Comparison of ENCODE assay signal across 14 mouse cellular contexts in genomic region chr1:179666971-179667370, GRCm38 (mm10). TPM values are rescaled to one million over a fixed set of nuclear protein-coding genes. Genes with fewer than 3 reads are reported as not detected.
A peak's percentile ranks its signal among the peaks of the same experiment; 100 is the strongest.
DNase-seq lines count a peak whose midpoint lies in the region; ATAC-seq lines count a peak whose summit lies in the region.
"Had no signal": no experiment of that assay in that cellular context is flagged by ENCODE, and none has a peak within 500 bp of the region (broad histone marks: within the 10 kb centered on the region; RNA-seq: fewer than 3 reads in every experiment).

No protein-coding gene starts in this region.

- H3K4me2 ChIP-seq in forebrain, embryonic 16.5 days (ENCODE audit: low read length), result peak overlapping the region; percentile 84; the same call in 1 of the 2 replicates
- H3K4me2 ChIP-seq in forebrain, embryonic 15.5 days (replicated peaks), result no peak overlapping the region
- H3K4me2 ChIP-seq in midbrain, embryonic 16.5 days (ENCODE audit: low read length), result peak overlapping the region; percentile 75

- H3K9me3 ChIP-seq in forebrain, embryonic 16.5 days (ENCODE audit: control insufficient read depth, low read length), result no peaks in the 10 kb centered on the region
- no peaks in the 10 kb centered on the region for H3K9me3 ChIP-seq in forebrain, embryonic 15.5 days
- H3K9me3 ChIP-seq in hindbrain, embryonic 10.5 days, result no peaks in the 10 kb centered on the region
- no peaks in the 10 kb centered on the region for H3K9me3 ChIP-seq in midbrain, embryonic 16.5 days (replicated peaks; ENCODE audit: control insufficient read depth, low read length, poor library complexity, severe bottlenecking)

- no peak for ATAC-seq in forebrain, embryonic 16.5 days
- no peak for ATAC-seq in forebrain, embryonic 15.5 days (replicated peaks)
- no peak for ATAC-seq in midbrain, embryonic 16.5 days
- ATAC-seq in monocyte, adult 5-6 weeks (replicated peaks; ENCODE audit: insufficient number of reproducible peaks, low FRiP score, low TSS enrichment, poor library complexity, severe bottlenecking), result no peak
- ATAC-seq in inflammation-experienced regulatory T-cells, adult 6 months, result no peak

- no peak overlapping the region for H3K9ac ChIP-seq in forebrain, embryonic 16.5 days (replicated peaks; ENCODE audit: low read depth, low read length)
- H3K9ac ChIP-seq in forebrain, embryonic 15.5 days (replicated peaks), result no peak overlapping the region; the same call in 1 of the 2 replicates
- no peak overlapping the region for H3K9ac ChIP-seq in midbrain, embryonic 16.5 days (ENCODE audit: low read depth, low read length)
- H3K9ac ChIP-seq: liver, embryonic 14.5 days had no signal

- no peak overlapping the region for H3K4me3 ChIP-seq in forebrain, embryonic 16.5 days (replicated peaks; ENCODE audit: low read length)
- H3K4me3 ChIP-seq in forebrain, embryonic 15.5 days, result no peak overlapping the region; the same call in 1 of the 2 replicates
- H3K4me3 ChIP-seq in hindbrain, embryonic 10.5 days, result peak overlapping the region; percentile 95; the same call in 1 of the 2 replicates
- H3K4me3 ChIP-seq in midbrain, embryonic 16.5 days (ENCODE audit: low read depth, low read length), result peak overlapping the region; percentile 92; the same call in 1 of the 2 replicates

- H3K36me3 ChIP-seq in forebrain, embryonic 16.5 days (ENCODE audit: control insufficient read depth, insufficient read depth), result no peaks in the 10 kb centered on the region
- no peaks in the 10 kb centered on the region; the same call in 1 of the 2 replicates for H3K36me3 ChIP-seq in forebrain, embryonic 15.5 days
- peaks cover 13% of the 10 kb centered on the region for H3K36me3 ChIP-seq in hindbrain, embryonic 10.5 days
- H3K36me3 ChIP-seq in midbrain, embryonic 16.5 days (ENCODE audit: control insufficient read depth, insufficient read depth, low read length), result no peaks in the 10 kb centered on the region; the same call in 1 of the 2 replicates

- no peaks in the 10 kb centered on the region for H3K27me3 ChIP-seq in forebrain, embryonic 16.5 days (replicated peaks; ENCODE audit: control insufficient read depth, insufficient read depth, low read length)
- H3K27me3 ChIP-seq in forebrain, embryonic 15.5 days, result no peaks in the 10 kb centered on the region
- H3K27me3 ChIP-seq in hindbrain, embryonic 10.5 days (ENCODE audit: insufficient read depth, poor library complexity, severe bottlenecking), result no peaks in the 10 kb centered on the region
- no peaks in the 10 kb centered on the region for H3K27me3 ChIP-seq in midbrain, embryonic 16.5 days (ENCODE audit: control insufficient read depth, insufficient read depth, low read depth, low read length)

- intact Hi-C loops in left cerebral cortex, postnatal 36 days (cut with DNase I), result no loop called here

- H3K4me1 ChIP-seq in forebrain, embryonic 16.5 days (replicated peaks; ENCODE audit: control insufficient read depth, insufficient read depth, low read length), result peaks cover 20% of the 10 kb centered on the region
- H3K4me1 ChIP-seq in forebrain, embryonic 15.5 days, result peaks cover 13% of the 10 kb centered on the region
- H3K4me1 ChIP-seq in hindbrain, embryonic 10.5 days (replicated peaks), result peaks cover 51% of the 10 kb centered on the region
- H3K4me1 ChIP-seq in midbrain, embryonic 16.5 days (ENCODE audit: control insufficient read depth, insufficient read depth, low read length), result peaks cover 20% of the 10 kb centered on the region

- no peak overlapping the region for H3K27ac ChIP-seq in forebrain, embryonic 16.5 days (ENCODE audit: low read length)
- H3K27ac ChIP-seq in forebrain, embryonic 15.5 days (replicated peaks), result no peak overlapping the region
- H3K27ac ChIP-seq in hindbrain, embryonic 10.5 days, result peak overlapping the region; percentile 97
- no peak overlapping the region for H3K27ac ChIP-seq in midbrain, embryonic 16.5 days (ENCODE audit: low read length)
- H3K27ac ChIP-seq: liver, embryonic 14.5 days had no signal

- DNase-seq in left cerebral cortex, adult 11 months (ENCODE audit: low spot score), result peak; percentile 25
- DNase-seq in left cerebral cortex, postnatal 36 days (ENCODE audit: low spot score in 2 of 2), result no peak
- no peak for DNase-seq in hindbrain, embryonic 10.5 days (ENCODE audit: low spot score)
- DNase-seq: adrenal gland, postnatal 10 days; B cell, adult 2 months; cerebellum, adult 18-20 months; kidney, postnatal 10 days; right cerebral cortex, adult 18-20 months had no signal

- WGBS in forebrain, embryonic 16.5 days, result 53% methylated on average over 2 of the region's 2 CpGs
- 58% methylated on average over 2 of the region's 2 CpGs for WGBS in forebrain, embryonic 15.5 days
- 38% methylated on average over 2 of the region's 2 CpGs for WGBS in hindbrain, embryonic 10.5 days
- 56% methylated on average over 2 of the region's 2 CpGs for WGBS in midbrain, embryonic 16.5 days

RNA-seq across cellular contexts. Expression of gene Sccpdh, which starts 1.0 kb away (rescaled TPM):
- 117 and 128 TPM in 2 replicates for polyA plus RNA-seq in forebrain, embryonic 16.5 days (2015; fragmentation: Nextera tagmentation; extraction: Ambion mirVana)
- 101 and 116 TPM in 2 replicates for polyA plus RNA-seq in forebrain, embryonic 15.5 days (2015; fragmentation: Nextera tagmentation; extraction: Ambion mirVana)
- total RNA-seq in left cerebral cortex, postnatal 36 days (2021), result 10 to 100 TPM; 54.5 to 63.2 TPM
- 88.0 and 92.3 TPM in 2 replicates for polyA plus RNA-seq in hindbrain, embryonic 10.5 days (2016; fragmentation: Nextera tagmentation; extraction: Ambion mirVana)
- 172 and 179 TPM in 2 replicates for polyA plus RNA-seq in midbrain, embryonic 16.5 days (2015; fragmentation: Nextera tagmentation; extraction: Ambion mirVana)
- 10.1 to 18.2 TPM (median 15.0 TPM) in 3 replicates for total RNA-seq in monocyte, adult 5-6 weeks (2017)
- 10 to 100 TPM in 2 of 3 experiments, 1 to 10 TPM in 1; 3.8 to 19.0 (median 14.8) TPM for polyA plus RNA-seq in inflammation-experienced regulatory T-cells, adult 6 months (2017; shearing (Covaris generic))

Comparison
In these comparisons a context has a peak if more than half of its experiments do, and no peak if none do; other contexts are left out.
1. H3K4me3 ChIP-seq: peak in hindbrain, embryonic 10.5 days (single experiment) and midbrain, embryonic 16.5 days (single experiment); none in forebrain, embryonic 16.5 days (single experiment) and forebrain, embryonic 15.5 days (single experiment).